Mouse (Mus musculus): ENCODE data around the gene Lin7c. TPM values are rescaled to one million over a fixed set of nuclear protein-coding genes. Genes with fewer than 3 reads are reported as not detected.

Lin7c gene
- polyA plus RNA-seq, 1 experiment: 3.3 TPM

DNA sequence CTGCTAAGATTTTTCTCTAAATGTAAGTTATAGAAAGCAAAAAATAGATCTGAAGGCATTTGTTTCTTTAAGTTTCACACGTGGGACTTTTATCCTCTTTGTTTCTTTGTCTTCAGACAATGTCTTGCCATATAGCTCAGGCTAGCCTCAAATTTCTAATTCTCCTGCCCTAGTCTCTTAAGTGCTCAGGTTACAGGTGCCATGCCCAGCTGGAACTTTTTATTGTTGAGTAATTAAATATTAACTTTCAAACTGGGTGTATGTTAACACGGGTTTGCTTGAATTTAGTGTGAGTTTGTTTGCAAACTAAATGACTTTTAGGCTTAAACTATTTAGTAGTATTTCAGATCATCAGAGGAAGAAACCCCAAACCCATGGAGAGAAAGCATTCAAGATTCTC, 9.5 kb upstream of the Lin7c start:
- 61% methylated on average over 2 of the region's 2 CpGs for WGBS
- TF ChIP-seq POLR2A (IDR thresholded peaks at IDR 0.05; ENCODE audit: low read depth, low read length) (no peak), CTCF (IDR thresholded peaks at IDR 0.05; ENCODE audit: extremely low read depth, insufficient read depth, insufficient read length, insufficient replicate concordance) (no peak)
- H3K27ac ChIP-seq (ENCODE audit: insufficient read depth, low read length): no peak overlapping the region

DNA sequence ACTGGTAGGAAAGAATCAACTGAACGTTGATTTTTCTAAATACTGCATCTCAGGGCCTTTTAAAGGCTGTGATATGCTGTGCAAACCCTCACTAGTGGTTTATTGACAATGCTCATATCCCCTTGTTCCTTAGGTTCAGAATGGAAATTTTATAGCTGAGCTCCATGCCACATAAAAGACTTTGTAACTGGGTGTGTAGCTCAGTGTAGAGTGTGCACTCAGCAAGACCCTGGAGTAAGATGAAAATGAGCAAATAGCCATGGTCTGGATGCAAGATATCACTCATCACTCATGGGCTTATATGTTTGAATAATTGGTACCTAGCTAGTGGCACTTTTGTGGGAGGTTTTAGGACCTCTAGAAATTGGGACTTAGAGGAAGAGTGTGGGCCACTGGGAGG, 9.0 kb upstream of the Lin7c start:
- WGBS: 64% methylated on average over 1 of the region's 1 CpGs
- no peaks in the 10 kb centered on the region for H3K27me3 ChIP-seq (ENCODE audit: control insufficient read depth, insufficient read depth, low read length)
- no peak for DNase-seq (ENCODE audit: low read depth in 1 of 2, low spot score in 2 of 2)
- H3K27ac ChIP-seq (ENCODE audit: insufficient read depth, low read length): no peak overlapping the region
- no peaks in the 10 kb centered on the region for H3K4me1 ChIP-seq (ENCODE audit: control insufficient read depth, insufficient read depth, insufficient read length)
- no peaks in the 10 kb centered on the region for H3K36me3 ChIP-seq (ENCODE audit: control insufficient read depth, insufficient read depth, low read length)
- TF ChIP-seq POLR2A (IDR thresholded peaks at IDR 0.05; ENCODE audit: low read depth, low read length): no peak
- H3K4me3 ChIP-seq (ENCODE audit: extremely low read depth, insufficient read depth, insufficient read length): no peak overlapping the region

More for the DNA sequence above, 9.5 kb upstream of the Lin7c start:
- Histone ChIP-seq H3K4me3 (ENCODE audit: extremely low read depth, insufficient read depth, insufficient read length) (no peak overlapping the region), H3K4me1 (ENCODE audit: control insufficient read depth, insufficient read depth, insufficient read length) (no peaks in the 10 kb centered on the region), H3K36me3 (ENCODE audit: control insufficient read depth, insufficient read depth, low read length) (no peaks in the 10 kb centered on the region), H3K27me3 (ENCODE audit: control insufficient read depth, insufficient read depth, low read length) (no peaks in the 10 kb centered on the region)
- no peak for DNase-seq (ENCODE audit: low read depth in 1 of 2, low spot score in 2 of 2)

DNA sequence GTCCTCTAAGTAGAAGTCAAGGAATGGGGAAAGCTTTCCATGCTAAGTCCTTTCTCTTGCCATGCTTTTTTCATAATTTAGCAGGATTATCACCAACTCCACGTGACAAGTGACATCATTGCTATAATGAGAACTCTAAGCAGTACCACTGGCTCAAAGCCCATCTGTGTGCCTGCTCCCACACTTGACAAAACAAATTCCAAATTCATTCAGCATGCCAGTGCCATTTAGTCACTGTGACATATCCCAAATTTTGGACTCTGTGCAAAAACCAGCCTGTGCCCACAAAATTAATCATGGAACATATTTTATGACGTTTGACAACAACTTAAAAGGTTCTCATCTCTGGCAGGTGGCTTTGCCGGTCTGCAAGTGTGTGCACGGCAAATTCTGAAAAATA, 6.5 kb upstream of the Lin7c start:
- Histone ChIP-seq H3K4me3 (ENCODE audit: extremely low read depth, insufficient read depth, insufficient read length) (no peak overlapping the region), H3K27ac (ENCODE audit: insufficient read depth, low read length) (no peak overlapping the region), H3K27me3 (ENCODE audit: control insufficient read depth, insufficient read depth, low read length) (no peaks in the 10 kb centered on the region), H3K4me1 (ENCODE audit: control insufficient read depth, insufficient read depth, insufficient read length) (no peaks in the 10 kb centered on the region), H3K36me3 (ENCODE audit: control insufficient read depth, insufficient read depth, low read length) (no peaks in the 10 kb centered on the region)
- no peak for DNase-seq (ENCODE audit: low read depth in 1 of 2, low spot score in 2 of 2)
- 77% methylated on average over 4 of the region's 4 CpGs for WGBS
- TF ChIP-seq POLR2A (IDR thresholded peaks at IDR 0.05; ENCODE audit: low read depth, low read length) (no peak), CTCF (IDR thresholded peaks at IDR 0.05; ENCODE audit: extremely low read depth, insufficient read depth, insufficient read length, insufficient replicate concordance) (no peak)

DNA sequence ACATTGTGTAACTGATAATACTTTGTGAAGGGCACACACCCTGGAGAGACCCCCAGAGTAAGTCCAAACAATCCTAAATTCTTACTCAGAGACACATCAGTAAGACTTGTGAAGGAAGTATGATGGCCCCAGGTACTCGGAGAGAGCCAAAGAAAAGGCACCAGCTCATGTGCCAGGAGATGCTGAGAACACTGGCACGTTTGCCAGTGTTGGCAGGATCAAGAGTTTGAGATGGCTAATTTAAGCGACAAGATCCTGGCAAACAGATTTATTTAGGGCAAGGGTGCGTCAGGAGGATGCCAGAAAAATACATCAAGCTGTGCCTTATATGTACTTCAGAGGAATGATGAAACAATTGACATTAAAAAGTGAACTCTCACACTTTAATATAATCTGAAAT, 6.1 kb upstream of the Lin7c start:
- Histone ChIP-seq H3K27me3 (ENCODE audit: control insufficient read depth, insufficient read depth, low read length) (no peaks in the 10 kb centered on the region), H3K4me3 (ENCODE audit: extremely low read depth, insufficient read depth, insufficient read length) (no peak overlapping the region), H3K27ac (ENCODE audit: insufficient read depth, low read length) (no peak overlapping the region), H3K36me3 (ENCODE audit: control insufficient read depth, insufficient read depth, low read length) (no peaks in the 10 kb centered on the region), H3K4me1 (ENCODE audit: control insufficient read depth, insufficient read depth, insufficient read length) (no peaks in the 10 kb centered on the region)
- WGBS: 76% methylated on average over 4 of the region's 4 CpGs
- no peak for DNase-seq (ENCODE audit: low read depth in 1 of 2, low spot score in 2 of 2)
- TF ChIP-seq CTCF (IDR thresholded peaks at IDR 0.05; ENCODE audit: extremely low read depth, insufficient read depth, insufficient read length, insufficient replicate concordance): no peak
- no peak for TF ChIP-seq POLR2A (IDR thresholded peaks at IDR 0.05; ENCODE audit: low read depth, low read length)

DNA sequence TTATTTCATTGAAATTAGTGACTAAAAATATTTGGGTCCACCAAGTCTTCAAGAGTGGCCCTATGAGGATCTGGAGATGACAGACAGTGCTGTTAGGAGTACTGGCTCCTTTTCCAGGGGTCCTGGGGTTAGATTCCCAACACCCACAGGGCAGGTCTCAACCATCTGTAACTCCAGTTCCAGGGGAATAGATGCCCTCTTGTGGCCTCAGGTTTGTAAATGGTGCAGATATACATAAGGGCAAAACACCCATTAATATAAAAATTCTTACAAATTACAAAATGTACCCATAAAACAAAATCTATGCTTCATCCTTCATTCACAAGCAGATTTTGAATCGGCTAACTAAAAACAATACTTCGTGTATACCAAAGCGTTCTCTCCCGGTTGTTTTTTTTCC, 585 bp upstream of the Lin7c start:
- Histone ChIP-seq H3K27ac (ENCODE audit: insufficient read depth, low read length) (no peak overlapping the region), H3K4me1 (ENCODE audit: control insufficient read depth, insufficient read depth, insufficient read length) (no peaks in the 10 kb centered on the region), H3K4me3 (ENCODE audit: extremely low read depth, insufficient read depth, insufficient read length) (peak overlapping the region; percentile 98; the same call in 1 of the 2 replicates), H3K36me3 (ENCODE audit: control insufficient read depth, insufficient read depth, low read length) (peaks cover 4% of the 10 kb centered on the region), H3K27me3 (ENCODE audit: control insufficient read depth, insufficient read depth, low read length) (no peaks in the 10 kb centered on the region)
- DNase-seq (ENCODE audit: low read depth in 1 of 2, low spot score in 2 of 2): no peak
- TF ChIP-seq POLR2A (IDR thresholded peaks at IDR 0.05; ENCODE audit: low read depth, low read length): no peak
- TF ChIP-seq CTCF (IDR thresholded peaks at IDR 0.05; ENCODE audit: extremely low read depth, insufficient read depth, insufficient read length, insufficient replicate concordance): no peak
- WGBS: 48% methylated on average over 4 of the region's 4 CpGs

DNA sequence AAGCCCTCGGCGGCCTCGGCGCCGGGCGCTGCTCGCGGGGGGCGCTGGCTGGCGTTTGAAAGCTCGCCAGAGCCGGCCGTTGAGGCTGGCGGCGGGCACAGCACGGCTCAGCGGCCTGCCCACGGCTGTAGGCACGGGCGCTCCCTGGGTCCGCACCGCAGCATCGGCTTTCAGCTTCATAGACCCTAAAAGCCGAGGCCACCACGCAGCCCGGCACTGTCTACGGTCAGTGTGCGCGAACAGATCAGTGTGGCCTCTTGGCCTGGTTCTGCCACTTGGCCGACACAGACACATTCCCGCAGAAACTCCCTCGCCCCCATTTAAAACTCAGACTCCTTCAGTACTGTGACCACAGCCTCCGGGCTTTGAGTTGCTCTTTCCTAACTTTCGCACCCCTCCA, 378 bp downstream of the Lin7c start:
- H3K27ac ChIP-seq (ENCODE audit: insufficient read depth, low read length): peak overlapping the region; percentile 40
- no peaks in the 10 kb centered on the region for H3K27me3 ChIP-seq (ENCODE audit: control insufficient read depth, insufficient read depth, low read length)
- H3K4me3 ChIP-seq (ENCODE audit: extremely low read depth, insufficient read depth, insufficient read length): peak overlapping the region; percentile 98
- DNase-seq (ENCODE audit: low read depth in 1 of 2, low spot score in 2 of 2): no peak
- H3K36me3 ChIP-seq (ENCODE audit: control insufficient read depth, insufficient read depth, low read length): peaks cover 11% of the 10 kb centered on the region
- under 1% methylated on average over 33 of the region's 34 CpGs for WGBS
- H3K4me1 ChIP-seq (ENCODE audit: control insufficient read depth, insufficient read depth, insufficient read length): no peaks in the 10 kb centered on the region
- no peak for TF ChIP-seq POLR2A (IDR thresholded peaks at IDR 0.05; ENCODE audit: low read depth, low read length)
- no peak for TF ChIP-seq CTCF (IDR thresholded peaks at IDR 0.05; ENCODE audit: extremely low read depth, insufficient read depth, insufficient read length, insufficient replicate concordance)

DNA sequence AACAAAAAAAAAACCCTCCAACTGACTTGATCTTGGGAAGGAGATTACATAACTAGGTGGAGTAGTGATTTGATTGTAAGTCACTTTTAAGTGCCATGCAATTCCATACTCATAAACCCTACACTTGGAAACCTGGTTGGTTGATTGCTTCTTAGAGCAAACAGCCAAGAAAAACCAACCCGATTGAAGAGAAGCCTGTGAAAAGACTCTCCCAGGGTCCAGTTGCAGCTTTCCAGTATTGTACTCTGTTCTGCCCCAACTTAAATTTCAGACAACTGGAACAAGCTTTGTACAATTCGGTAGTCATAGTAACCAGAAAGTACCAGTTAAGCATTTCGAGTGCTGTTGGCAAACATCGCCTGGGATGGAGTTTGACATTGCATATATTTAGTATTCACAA, 818 bp downstream of the Lin7c start:
- H3K27ac ChIP-seq (ENCODE audit: insufficient read depth, low read length): no peak overlapping the region
- no peaks in the 10 kb centered on the region for H3K27me3 ChIP-seq (ENCODE audit: control insufficient read depth, insufficient read depth, low read length)
- no peak for TF ChIP-seq POLR2A (IDR thresholded peaks at IDR 0.05; ENCODE audit: low read depth, low read length)
- no peaks in the 10 kb centered on the region for H3K4me1 ChIP-seq (ENCODE audit: control insufficient read depth, insufficient read depth, insufficient read length)
- H3K36me3 ChIP-seq (ENCODE audit: control insufficient read depth, insufficient read depth, low read length): peaks cover 14% of the 10 kb centered on the region
- no peak for DNase-seq (ENCODE audit: low read depth in 1 of 2, low spot score in 2 of 2)
- 37% methylated on average over 4 of the region's 4 CpGs for WGBS
- peak overlapping the region; percentile 98 for H3K4me3 ChIP-seq (ENCODE audit: extremely low read depth, insufficient read depth, insufficient read length)
